Mouse (Mus musculus) neural tube, embryonic 14.5 days (tissue): ENCODE measurements at regions not wholly inside any gene's neighbourhood (a gene's known extent, or its start where the extent isn't known, plus 50 kb on each side); places are given as distances from the start of the nearest gene placed in this dataset.
A peak's percentile ranks its signal among the peaks of the same experiment; 100 is the strongest.

Source experiments
- ATAC-seq: fragments of 200-750 bp; cut with Nextera tagmentation; 2 replicates; pipeline ENCODE4 v1.8.0; 2017; ENCODE audit warnings: low read depth, mild to moderate bottlenecking, moderate TSS enrichment, moderate library complexity
- H3K27ac ChIP-seq: fragments of 300-500 bp; sonication (generic); 2 replicates; pipeline ENCODE4 v1.5.1; 2014; ENCODE audit warnings: low read depth, mild to moderate bottlenecking, control low read depth, low read length, moderate library complexity, mixed read lengths
- H3K27me3 ChIP-seq: fragments of 300-500 bp; sonication (generic); 2 replicates; pipeline ENCODE4 v1.6.1; 2014; ENCODE audit warnings: low read length; ENCODE audit not compliant: control insufficient read depth, insufficient read depth
- H3K36me3 ChIP-seq: fragments of 300-500 bp; sonication (generic); 2 replicates; pipeline ENCODE4 v1.6.1; 2014; ENCODE audit warnings: low read length, mixed read lengths; ENCODE audit not compliant: control insufficient read depth, insufficient read depth
- H3K4me1 ChIP-seq: fragments of 300-500 bp; sonication (generic); 2 replicates; pipeline ENCODE4 v1.6.1; 2014; ENCODE audit warnings: low read length; ENCODE audit not compliant: control insufficient read depth, insufficient read depth
- H3K4me2 ChIP-seq: fragments of 300-500 bp; sonication (generic); 2 replicates; pipeline ENCODE4 v1.6.1; 2014; ENCODE audit warnings: mild to moderate bottlenecking, low read depth, low read length, control low read depth
- H3K4me3 ChIP-seq: fragments of 300-500 bp; sonication (generic); 2 replicates; pipeline ENCODE4 v1.5.1; 2014; ENCODE audit warnings: low read depth, low read length, control low read depth, mixed read lengths
- H3K9ac ChIP-seq: fragments of 300-500 bp; sonication (generic); replicated peaks from 2 replicates; pipeline ENCODE4 v1.6.1; 2014; ENCODE audit warnings: low read depth, mild to moderate bottlenecking, control low read depth, low read length, mixed read lengths
- H3K9me3 ChIP-seq: fragments of 300-500 bp; sonication (generic); 2 replicates; pipeline ENCODE4 v1.6.1; 2016; ENCODE audit warnings: low read length; ENCODE audit not compliant: control insufficient read depth
- WGBS: fragments of 180-500 bp; shearing (Covaris S2); extraction: QIAGEN DNeasy Blood & Tissue Kit; methylation state at CpG from one replicate; pipeline ENCODE4 v1.1.7; 2014; 5-methylcytosine and 5-hydroxymethylcytosine counted together

GRCm38 (mm10) chr10:117953026-117953711 is 107.3 kb upstream of the Rap1b start:
- WGBS, result 25% methylated on average over 12 of the region's 12 CpGs
- H3K4me2 ChIP-seq, result no peak overlapping the region
- no peaks in the 10 kb centered on the region for H3K27me3 ChIP-seq
- H3K4me1 ChIP-seq, result no peaks in the 10 kb centered on the region
- no peaks in the 10 kb centered on the region for H3K36me3 ChIP-seq
- no peak overlapping the region for H3K27ac ChIP-seq
- ATAC-seq, result no peak
- H3K4me3 ChIP-seq, result no peak overlapping the region
- H3K9me3 ChIP-seq, result no peaks in the 10 kb centered on the region
- no peak overlapping the region for H3K9ac ChIP-seq

GRCm38 (mm10) chr10:117956174-117956950 is 110.5 kb upstream of the Rap1b start:
- 72% methylated on average over 17 of the region's 17 CpGs for WGBS
- H3K27ac ChIP-seq, result no peak overlapping the region
- H3K4me3 ChIP-seq, result no peak overlapping the region
- H3K9ac ChIP-seq, result no peak overlapping the region
- H3K4me2 ChIP-seq, result no peak overlapping the region
- no peaks in the 10 kb centered on the region for H3K27me3 ChIP-seq
- H3K9me3 ChIP-seq, result no peaks in the 10 kb centered on the region
- no peaks in the 10 kb centered on the region for H3K36me3 ChIP-seq
- H3K4me1 ChIP-seq, result no peaks in the 10 kb centered on the region
- no peak for ATAC-seq

GRCm38 (mm10) chr10:117974706-117975105 is 128.9 kb upstream of the Rap1b start:
- Histone ChIP-seq H3K9me3 (no peaks in the 10 kb centered on the region), H3K4me3 (no peak overlapping the region), H3K4me1 (no peaks in the 10 kb centered on the region), H3K4me2 (no peak overlapping the region), H3K27me3 (no peaks in the 10 kb centered on the region), H3K36me3 (no peaks in the 10 kb centered on the region), H3K27ac (no peak overlapping the region), H3K9ac (no peak overlapping the region)
- no peak for ATAC-seq
- 61% methylated on average over 6 of the region's 6 CpGs for WGBS

GRCm38 (mm10) chr10:117975467-117975866 is 129.6 kb upstream of the Rap1b start:
- H3K9me3 ChIP-seq, result no peaks in the 10 kb centered on the region
- H3K4me1 ChIP-seq, result no peaks in the 10 kb centered on the region
- H3K4me3 ChIP-seq, result no peak overlapping the region
- H3K36me3 ChIP-seq, result no peaks in the 10 kb centered on the region
- WGBS, result 82% methylated on average over 1 of the region's 1 CpGs
- no peak overlapping the region for H3K9ac ChIP-seq
- no peaks in the 10 kb centered on the region for H3K27me3 ChIP-seq
- H3K4me2 ChIP-seq, result no peak overlapping the region
- ATAC-seq, result no peak
- no peak overlapping the region for H3K27ac ChIP-seq

GRCm38 (mm10) chr10:117979091-117979490 is 133.3 kb upstream of the Rap1b start:
- Histone ChIP-seq H3K9me3 (no peaks in the 10 kb centered on the region), H3K36me3 (no peaks in the 10 kb centered on the region), H3K4me3 (no peak overlapping the region), H3K4me2 (no peak overlapping the region), H3K9ac (no peak overlapping the region), H3K4me1 (peaks cover 5% of the 10 kb centered on the region; the same call in 1 of the 2 replicates), H3K27ac (no peak overlapping the region), H3K27me3 (no peaks in the 10 kb centered on the region)
- WGBS, result 92% methylated on average over 4 of the region's 4 CpGs
- ATAC-seq, result no peak

GRCm38 (mm10) chr10:117982611-117983210 is 136.9 kb upstream of the Rap1b start:
- H3K9me3 ChIP-seq, result no peaks in the 10 kb centered on the region
- H3K4me1 ChIP-seq, result peaks cover 5% of the 10 kb centered on the region; the same call in 1 of the 2 replicates
- no peak overlapping the region for H3K9ac ChIP-seq
- no peaks in the 10 kb centered on the region for H3K36me3 ChIP-seq
- peak; percentile 38; the same call in 1 of the 2 replicates for ATAC-seq
- WGBS, result 34% methylated on average over 8 of the region's 8 CpGs
- peak overlapping the region; percentile 58 for H3K27ac ChIP-seq
- no peak overlapping the region for H3K4me2 ChIP-seq
- H3K4me3 ChIP-seq, result no peak overlapping the region
- H3K27me3 ChIP-seq, result no peaks in the 10 kb centered on the region

- Histone ChIP-seq H3K4me3 (no peak overlapping the region), H3K9me3 (no peaks in the 10 kb centered on the region), H3K4me2 (no peak overlapping the region), H3K36me3 (no peaks in the 10 kb centered on the region), H3K27ac (peak overlapping the region; percentile 58; the same call in 1 of the 2 replicates), H3K4me1 (peaks cover 5% of the 10 kb centered on the region; the same call in 1 of the 2 replicates), H3K27me3 (no peaks in the 10 kb centered on the region), H3K9ac (no peak overlapping the region)
- no peak for ATAC-seq
- 83% methylated on average over 8 of the region's 8 CpGs for WGBS
Observed at GRCm38 (mm10) chr10:117983271-117983670, 137.4 kb upstream of the Rap1b start.

- WGBS, result 72% methylated on average over 15 of the region's 15 CpGs
- H3K4me1 ChIP-seq, result peaks cover 5% of the 10 kb centered on the region; the same call in 1 of the 2 replicates
- H3K27ac ChIP-seq, result no peak overlapping the region
- no peak overlapping the region for H3K9ac ChIP-seq
- no peaks in the 10 kb centered on the region for H3K9me3 ChIP-seq
- H3K4me2 ChIP-seq, result no peak overlapping the region
- H3K27me3 ChIP-seq, result no peaks in the 10 kb centered on the region
- ATAC-seq, result no peak
- H3K4me3 ChIP-seq, result no peak overlapping the region
- H3K36me3 ChIP-seq, result no peaks in the 10 kb centered on the region
Observed at GRCm38 (mm10) chr10:117984784-117985602, 139.2 kb upstream of the Rap1b start.
